Mouse (Mus musculus) liver, embryonic 15.5 days (tissue): Measurements from ENCODE around the gene Stim2. TPM values are rescaled to one million over a fixed set of nuclear protein-coding genes. Genes with fewer than 3 reads are reported as not detected.
A peak's percentile ranks its signal among the peaks of the same experiment; 100 is the strongest.

Experiments
- ATAC-seq: fragments of 200-750 bp; cut with Nextera tagmentation; 2 replicates; pipeline ENCODE4 v1.8.0; 2017; ENCODE audit warnings: moderate number of reproducible peaks, mild to moderate bottlenecking, moderate library complexity; ENCODE audit not compliant: insufficient read depth
- H3K27ac ChIP-seq: fragments of 300-500 bp; sonication (generic); replicated peaks from 2 replicates; pipeline ENCODE4 v1.5.1; 2015; ENCODE audit warnings: mild to moderate bottlenecking, inconsistent platforms
- H3K27me3 ChIP-seq: fragments of 300-500 bp; sonication (generic); 2 replicates; pipeline ENCODE4 v1.6.1; 2015; ENCODE audit warnings: mild to moderate bottlenecking, inconsistent platforms
- H3K36me3 ChIP-seq: fragments of 300-500 bp; sonication (generic); replicated peaks from 2 replicates; pipeline ENCODE4 v1.6.1; 2015; ENCODE audit warnings: moderate library complexity, mild to moderate bottlenecking, inconsistent platforms
- H3K4me1 ChIP-seq: fragments of 300-500 bp; sonication (generic); replicated peaks from 2 replicates; pipeline ENCODE4 v1.6.1; 2015; ENCODE audit warnings: inconsistent platforms
- H3K4me2 ChIP-seq: fragments of 300-500 bp; sonication (generic); 2 replicates; pipeline ENCODE4 v1.6.1; 2015; ENCODE audit warnings: moderate library complexity, mild to moderate bottlenecking, inconsistent platforms
- H3K4me3 ChIP-seq: fragments of 300-500 bp; sonication (generic); replicated peaks from 2 replicates; pipeline ENCODE4 v1.5.1; 2015; ENCODE audit warnings: mild to moderate bottlenecking, inconsistent platforms
- H3K9ac ChIP-seq: fragments of 300-500 bp; sonication (generic); 2 replicates; pipeline ENCODE4 v1.6.1; 2015; ENCODE audit warnings: moderate library complexity, mild to moderate bottlenecking, inconsistent platforms
- H3K9me3 ChIP-seq: fragments of 300-500 bp; sonication (generic); replicated peaks from 2 replicates; pipeline ENCODE4 v1.6.1; 2016; ENCODE audit warnings: inconsistent platforms
- WGBS: fragments of 180-500 bp; shearing (Covaris S2); methylation state at CpG from one replicate; pipeline ENCODE4 v1.1.7; 2015; ENCODE audit warnings: mixed read lengths; ENCODE audit not compliant: insufficient replicate concordance; 5-methylcytosine and 5-hydroxymethylcytosine counted together
- polyA plus RNA-seq: library from polyadenylated mRNA; unstranded; fragments of >200 nt; fragmentation: Nextera tagmentation; extraction: Ambion mirVana; gene quantifications from 2 replicates; pipeline ENCODE4 v1.2.1, GENCODE M21; 2015

Stim2 gene
- polyA plus RNA-seq, 1 experiment from 2014 or later: 5.3 TPM

DNA sequence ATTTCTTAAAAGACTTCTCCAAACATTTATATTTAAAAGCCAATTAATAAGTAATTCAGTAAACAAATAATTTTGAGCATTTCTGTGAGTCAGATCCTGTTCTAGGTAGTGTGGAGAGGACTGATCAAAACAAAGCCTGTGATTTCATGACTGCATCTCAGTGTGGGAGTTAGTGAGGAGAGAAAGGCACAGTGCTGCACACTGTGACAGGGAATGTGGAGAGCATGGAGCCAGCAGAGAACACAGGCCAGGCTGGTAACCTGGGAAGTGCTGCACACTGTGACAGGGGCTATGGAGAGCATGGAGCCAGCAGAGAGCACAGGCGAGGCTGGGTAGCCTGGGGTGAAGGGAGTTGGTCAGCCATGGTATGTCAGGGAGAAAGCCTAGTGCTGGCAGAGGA, 48.1 kb downstream of the Stim2 start:
- H3K4me2 ChIP-seq: no peak overlapping the region
- no peaks in the 10 kb centered on the region for H3K9me3 ChIP-seq
- WGBS: 48% methylated on average over 1 of the region's 1 CpGs
- no peaks in the 10 kb centered on the region for H3K27me3 ChIP-seq
- no peak overlapping the region for H3K4me3 ChIP-seq
- H3K4me1 ChIP-seq: peaks cover 12% of the 10 kb centered on the region; the same call in 1 of the 2 replicates
- H3K27ac ChIP-seq: no peak overlapping the region
- H3K9ac ChIP-seq: no peak overlapping the region
- no peaks in the 10 kb centered on the region for H3K36me3 ChIP-seq
- ATAC-seq: no peak

DNA sequence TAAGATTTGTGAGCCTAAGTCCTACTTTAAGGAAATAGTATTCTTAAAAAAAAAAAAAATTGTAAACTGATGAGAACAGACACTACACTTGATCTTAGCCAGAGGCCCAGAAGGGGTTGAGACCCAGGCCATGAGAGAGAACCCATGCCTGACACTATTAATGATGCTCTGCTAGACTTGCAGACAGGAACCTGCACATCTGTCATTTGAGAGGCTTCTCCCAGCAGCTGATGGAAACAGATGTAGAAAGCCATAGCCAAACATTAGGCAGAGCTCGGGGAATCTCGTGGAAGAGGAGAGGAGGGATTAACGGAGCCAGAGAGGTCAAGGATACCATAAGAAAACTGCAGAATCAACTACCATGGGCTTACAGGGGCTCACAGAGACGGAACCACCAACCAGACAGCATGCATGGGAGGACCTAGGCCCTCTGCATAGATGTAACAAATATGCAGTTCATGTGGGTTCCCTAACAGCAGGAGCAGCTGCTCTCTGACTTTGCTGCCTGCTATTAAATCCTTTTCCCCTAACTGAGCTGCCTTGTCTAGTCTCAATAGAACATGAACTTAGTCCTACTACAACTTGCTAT, 50.9 kb downstream of the Stim2 start:
- ATAC-seq: no peak
- Histone ChIP-seq H3K36me3 (no peaks in the 10 kb centered on the region), H3K4me1 (peaks cover 12% of the 10 kb centered on the region; the same call in 1 of the 2 replicates), H3K27me3 (no peaks in the 10 kb centered on the region), H3K9ac (no peak overlapping the region), H3K27ac (no peak overlapping the region), H3K4me2 (no peak overlapping the region), H3K4me3 (no peak overlapping the region), H3K9me3 (no peaks in the 10 kb centered on the region)
- 60% methylated on average over 4 of the region's 4 CpGs for WGBS

DNA sequence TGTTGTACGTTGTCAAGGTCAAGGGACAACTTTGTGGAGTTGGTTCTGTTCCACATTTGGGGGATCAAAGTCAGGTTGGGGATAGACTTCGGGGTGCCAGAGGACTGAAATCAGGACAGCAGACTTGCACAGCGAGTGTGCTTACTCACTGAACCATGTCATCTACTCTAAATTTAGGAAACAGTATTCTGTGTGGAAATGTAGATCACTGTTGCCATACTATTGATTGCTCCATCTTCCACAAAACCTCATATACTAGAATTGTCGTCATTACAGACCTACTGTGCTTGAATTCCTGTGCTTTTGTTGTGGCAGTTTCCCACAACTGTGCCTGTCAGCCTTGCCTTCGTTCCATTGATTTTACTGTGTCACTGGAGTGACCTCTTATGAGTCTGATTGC, 51.6 kb downstream of the Stim2 start:
- Histone ChIP-seq H3K4me3 (no peak overlapping the region), H3K9ac (no peak overlapping the region), H3K27me3 (no peaks in the 10 kb centered on the region), H3K4me2 (no peak overlapping the region), H3K9me3 (no peaks in the 10 kb centered on the region), H3K27ac (no peak overlapping the region), H3K4me1 (peaks cover 12% of the 10 kb centered on the region; the same call in 1 of the 2 replicates), H3K36me3 (no peaks in the 10 kb centered on the region)
- ATAC-seq: no peak
- WGBS: 70% methylated on average over 5 of the region's 5 CpGs

DNA sequence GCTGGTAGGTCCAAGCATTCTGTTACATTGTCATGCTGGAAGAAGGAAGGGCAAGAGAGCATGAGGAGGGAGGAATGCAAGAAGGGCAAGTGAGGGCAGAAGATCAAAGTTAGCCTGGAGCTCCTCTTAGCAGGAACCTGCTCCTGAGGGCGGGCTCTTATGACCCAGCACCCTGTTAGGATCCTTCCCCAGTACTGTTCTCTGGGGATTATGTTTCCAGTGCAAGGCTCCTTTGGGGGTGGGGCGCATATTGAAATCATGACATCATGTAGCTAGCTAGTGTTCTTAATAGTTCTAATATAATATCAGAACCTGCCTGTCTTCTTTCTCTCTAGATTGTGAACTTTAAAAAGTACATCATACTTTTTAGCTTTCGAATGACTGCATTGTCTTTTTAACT, 52.8 kb downstream of the Stim2 start:
- H3K36me3 ChIP-seq: no peaks in the 10 kb centered on the region
- peaks cover 2% of the 10 kb centered on the region; the same call in 1 of the 2 replicates for H3K4me1 ChIP-seq
- no peak overlapping the region for H3K27ac ChIP-seq
- 71% methylated on average over 3 of the region's 3 CpGs for WGBS
- H3K9ac ChIP-seq: no peak overlapping the region
- no peak overlapping the region for H3K4me2 ChIP-seq
- H3K9me3 ChIP-seq: no peaks in the 10 kb centered on the region
- no peaks in the 10 kb centered on the region for H3K27me3 ChIP-seq
- no peak overlapping the region for H3K4me3 ChIP-seq
- no peak for ATAC-seq

DNA sequence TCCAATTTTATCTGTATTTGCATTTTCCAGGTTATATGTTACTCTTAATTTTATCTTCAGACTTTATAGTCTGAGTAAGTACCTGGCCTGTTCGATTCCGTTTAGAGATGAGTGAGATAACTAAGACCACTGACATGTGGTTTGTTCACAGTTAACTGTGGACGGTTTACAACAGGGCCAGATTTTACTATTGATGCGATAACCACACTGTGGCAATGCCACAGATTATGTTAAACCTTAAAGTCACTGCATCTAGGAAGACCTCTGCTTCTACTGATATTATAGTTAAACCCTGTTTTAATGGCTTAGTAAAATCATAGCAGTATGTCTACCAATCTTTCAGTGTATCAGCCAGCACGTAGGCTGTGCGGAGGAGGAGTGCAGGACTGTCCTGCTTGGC, 53.9 kb downstream of the Stim2 start:
- no peaks in the 10 kb centered on the region for H3K9me3 ChIP-seq
- peaks cover 2% of the 10 kb centered on the region; the same call in 1 of the 2 replicates for H3K4me1 ChIP-seq
- H3K4me2 ChIP-seq: no peak overlapping the region
- 47% methylated on average over 6 of the region's 6 CpGs for WGBS
- H3K27ac ChIP-seq: no peak overlapping the region
- no peak overlapping the region for H3K4me3 ChIP-seq
- ATAC-seq: no peak
- no peaks in the 10 kb centered on the region for H3K27me3 ChIP-seq
- H3K9ac ChIP-seq: no peak overlapping the region
- H3K36me3 ChIP-seq: no peaks in the 10 kb centered on the region

DNA sequence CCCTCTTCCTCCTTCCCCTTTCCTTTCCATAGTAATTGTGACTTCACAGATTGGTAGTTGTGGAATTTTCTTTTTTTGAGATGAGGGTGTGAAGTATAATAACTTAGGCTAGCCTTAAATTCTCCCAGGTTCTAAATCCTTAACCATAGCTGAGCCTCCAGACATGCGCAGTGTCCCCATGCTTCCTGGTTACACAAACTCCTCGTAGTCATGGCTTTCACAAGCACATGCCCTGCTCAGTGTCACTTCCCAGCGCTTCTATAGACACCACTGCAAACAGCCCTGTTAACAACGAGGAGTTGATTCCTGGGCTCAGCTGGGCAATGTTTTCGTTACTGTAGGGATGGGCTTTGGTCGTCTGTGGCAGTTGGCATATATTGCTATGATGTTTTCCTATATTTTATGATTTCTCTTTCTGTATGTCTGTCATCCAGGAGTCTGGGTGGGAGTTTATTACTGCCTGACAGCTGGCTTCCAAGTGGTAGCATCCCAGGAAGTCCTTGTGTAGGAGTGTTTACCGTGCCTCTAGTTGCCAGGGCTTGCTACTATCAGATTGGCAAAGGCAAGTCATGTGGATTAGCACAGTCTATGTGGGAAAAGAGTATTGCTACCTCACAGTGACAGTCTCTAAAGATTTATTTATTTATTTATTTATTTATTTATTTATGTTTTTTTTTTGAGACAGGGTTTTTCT, 55.5 kb downstream of the Stim2 start:
- no peak overlapping the region for H3K9ac ChIP-seq
- no peaks in the 10 kb centered on the region for H3K9me3 ChIP-seq
- H3K4me2 ChIP-seq: no peak overlapping the region
- no peaks in the 10 kb centered on the region; the same call in 1 of the 2 replicates for H3K4me1 ChIP-seq
- ATAC-seq: no peak
- no peaks in the 10 kb centered on the region for H3K36me3 ChIP-seq
- no peaks in the 10 kb centered on the region for H3K27me3 ChIP-seq
- H3K27ac ChIP-seq: no peak overlapping the region
- 71% methylated on average over 7 of the region's 7 CpGs for WGBS
- H3K4me3 ChIP-seq: no peak overlapping the region

DNA sequence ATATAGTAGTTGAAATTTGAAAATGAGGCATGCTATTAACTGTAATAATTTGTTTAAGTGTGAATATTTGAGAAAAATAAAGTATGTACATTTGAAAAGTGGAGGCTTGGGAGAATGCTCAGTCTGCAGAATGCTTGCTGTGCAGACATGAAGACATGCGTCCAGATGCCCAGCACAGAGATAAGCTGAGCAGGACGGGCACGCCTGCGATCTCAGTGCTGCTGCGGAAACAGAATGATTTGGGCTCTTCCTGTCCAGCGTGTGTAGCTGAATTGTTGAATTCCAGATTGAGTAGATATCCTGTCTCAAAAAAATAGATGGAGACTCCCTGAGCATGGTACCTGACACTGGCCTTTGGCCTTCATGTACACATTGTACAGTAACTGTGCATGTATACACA, 58.0 kb downstream of the Stim2 start:
- Histone ChIP-seq H3K27me3 (no peaks in the 10 kb centered on the region), H3K27ac (no peak overlapping the region), H3K36me3 (no peaks in the 10 kb centered on the region), H3K4me3 (no peak overlapping the region), H3K9me3 (no peaks in the 10 kb centered on the region), H3K4me2 (no peak overlapping the region), H3K4me1 (peaks cover 5% of the 10 kb centered on the region; the same call in 1 of the 2 replicates), H3K9ac (no peak overlapping the region)
- ATAC-seq: no peak
- WGBS: 35% methylated on average over 6 of the region's 6 CpGs

DNA sequence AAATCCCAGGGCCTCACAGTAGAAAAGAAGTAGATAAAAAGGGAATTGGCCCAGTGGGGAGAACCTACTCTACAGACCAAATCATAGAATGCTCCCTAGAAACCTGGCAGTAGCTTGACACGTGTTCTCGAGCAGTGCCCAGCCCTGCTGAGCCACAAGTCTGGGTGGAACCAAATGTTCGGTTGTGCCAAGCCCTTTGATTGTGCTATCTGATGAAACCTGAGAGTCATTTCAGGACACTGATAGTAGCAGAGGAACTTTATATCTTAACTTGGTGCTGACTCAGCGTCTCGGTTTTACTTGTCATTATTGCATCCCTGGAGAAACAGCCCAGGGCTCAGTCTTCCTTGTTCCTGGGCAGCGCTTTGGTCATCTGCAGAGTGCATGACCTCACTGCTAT, 61.7 kb downstream of the Stim2 start:
- Histone ChIP-seq H3K9ac (no peak overlapping the region), H3K4me1 (peaks cover 5% of the 10 kb centered on the region; the same call in 1 of the 2 replicates), H3K4me2 (no peak overlapping the region), H3K4me3 (no peak overlapping the region), H3K27ac (no peak overlapping the region), H3K27me3 (no peaks in the 10 kb centered on the region), H3K36me3 (no peaks in the 10 kb centered on the region), H3K9me3 (no peaks in the 10 kb centered on the region)
- peak; percentile 44; the same call in 1 of the 2 replicates for ATAC-seq
- WGBS: 28% methylated on average over 6 of the region's 6 CpGs

DNA sequence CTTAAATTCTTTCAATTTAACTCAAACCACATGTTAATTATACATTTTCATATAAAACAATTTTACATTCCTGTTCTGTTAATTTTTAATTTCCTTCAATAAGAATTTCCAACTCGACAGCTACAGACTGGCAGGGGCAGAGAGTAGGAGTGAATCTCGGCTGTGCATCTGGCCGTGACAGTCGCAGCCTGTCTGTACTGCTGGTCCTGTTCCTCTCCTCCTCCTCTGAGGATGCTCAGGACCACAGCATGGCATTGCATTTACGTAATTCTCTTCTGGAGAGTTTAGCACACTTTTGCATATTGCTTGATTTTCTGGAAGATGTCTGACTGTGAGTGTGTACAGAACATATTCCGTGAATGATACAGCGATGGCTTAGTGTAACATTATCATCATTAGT, 63.8 kb downstream of the Stim2 start:
- H3K9me3 ChIP-seq: no peaks in the 10 kb centered on the region
- H3K36me3 ChIP-seq: no peaks in the 10 kb centered on the region
- ATAC-seq: no peak
- H3K4me1 ChIP-seq: peaks cover 5% of the 10 kb centered on the region; the same call in 1 of the 2 replicates
- no peak overlapping the region for H3K27ac ChIP-seq
- no peak overlapping the region for H3K4me2 ChIP-seq
- no peak overlapping the region for H3K9ac ChIP-seq
- no peak overlapping the region for H3K4me3 ChIP-seq
- WGBS: 79% methylated on average over 7 of the region's 7 CpGs
- H3K27me3 ChIP-seq: no peaks in the 10 kb centered on the region

DNA sequence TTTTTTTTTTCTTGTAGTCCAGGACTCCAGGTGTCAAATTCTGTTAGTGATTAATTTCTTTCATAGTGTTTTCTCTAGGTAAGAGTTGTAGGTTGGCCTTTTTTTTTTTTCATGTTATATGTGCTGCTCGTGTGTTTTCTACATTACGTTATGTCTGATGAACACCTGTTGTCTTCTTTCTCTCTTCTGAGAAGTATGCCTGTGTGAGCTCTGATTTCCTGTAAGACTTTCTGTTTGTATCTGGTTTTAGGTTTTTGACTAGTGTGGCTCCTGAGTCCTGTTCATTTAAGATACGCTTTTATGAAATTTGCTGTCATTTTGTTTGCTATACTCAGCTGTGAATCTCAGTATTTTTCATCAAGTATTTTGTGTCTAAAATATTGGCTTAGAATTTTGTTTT, 69.3 kb downstream of the Stim2 start:
- ATAC-seq: no peak
- no peak overlapping the region for H3K9ac ChIP-seq
- H3K27ac ChIP-seq: no peak overlapping the region
- no peaks in the 10 kb centered on the region for H3K36me3 ChIP-seq
- H3K9me3 ChIP-seq: no peaks in the 10 kb centered on the region
- WGBS: 66% methylated on average over 3 of the region's 3 CpGs
- no peak overlapping the region for H3K4me3 ChIP-seq
- no peaks in the 10 kb centered on the region for H3K27me3 ChIP-seq
- H3K4me2 ChIP-seq: no peak overlapping the region
- 0 out of 2 replicates have a peak, but pooled peaks cover 2% of the 10 kb centered on the region for H3K4me1 ChIP-seq

DNA sequence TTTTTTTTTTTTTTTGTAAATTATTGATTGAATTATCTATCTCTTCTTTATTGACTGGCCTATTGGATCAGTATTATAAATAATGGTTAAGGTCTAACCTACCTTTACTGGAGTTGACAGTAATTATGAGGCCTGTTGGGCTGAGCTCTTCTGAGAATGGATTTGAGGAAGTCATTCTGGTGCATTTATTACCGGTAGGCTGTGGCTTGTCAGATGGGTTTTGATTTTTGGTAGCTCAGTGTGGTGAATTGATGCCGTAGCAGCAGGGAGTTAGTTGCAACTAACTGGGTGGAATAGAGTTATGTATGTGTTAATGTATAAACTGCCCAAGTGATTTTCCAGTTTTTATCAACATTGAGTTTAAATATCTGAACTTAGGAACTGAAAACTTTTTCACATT, 72.2 kb downstream of the Stim2 start:
- Histone ChIP-seq H3K4me2 (no peak overlapping the region), H3K9ac (no peak overlapping the region), H3K36me3 (no peaks in the 10 kb centered on the region), H3K4me3 (no peak overlapping the region), H3K27ac (no peak overlapping the region), H3K9me3 (no peaks in the 10 kb centered on the region), H3K4me1 (0 out of 2 replicates have a peak, but pooled peaks cover 2% of the 10 kb centered on the region), H3K27me3 (no peaks in the 10 kb centered on the region)
- ATAC-seq: no peak
- 43% methylated on average over 2 of the region's 2 CpGs for WGBS
